Mouse (Mus musculus): Measurements from ENCODE around the gene Csgalnact2.

DNA sequence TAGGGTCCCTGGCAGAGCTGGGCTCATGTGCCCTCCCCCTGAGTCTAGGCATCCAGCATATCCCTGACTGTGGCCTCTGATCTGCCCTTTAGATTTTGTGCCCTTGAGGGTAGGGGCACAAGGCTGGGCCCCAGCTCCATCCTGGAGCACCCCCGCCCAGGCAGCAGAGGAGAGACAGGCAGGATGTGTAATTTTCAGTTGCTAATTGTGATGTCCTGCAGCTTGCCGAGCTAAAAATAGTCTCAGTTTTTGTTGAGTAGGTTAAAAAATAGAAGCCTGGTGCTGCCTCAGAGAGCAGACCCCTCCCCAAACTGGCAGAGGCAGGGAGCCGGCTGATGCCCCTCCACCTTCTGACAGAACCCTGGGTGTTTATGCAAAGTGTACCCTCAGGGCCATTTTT lies 64.8 kb downstream of the Csgalnact2 start:
- TF ChIP-seq USF1 (IDR thresholded peaks at IDR 0.05; ENCODE audit: low read depth, low read length) = no peak
- no peak for TF ChIP-seq E2F4 (IDR thresholded peaks at IDR 0.05; ENCODE audit: insufficient replicate concordance, low read depth, low read length)
- no peak for TF ChIP-seq POLR2A (IDR thresholded peaks at IDR 0.05; ENCODE audit: low read depth, low read length)
- no peak for TF ChIP-seq CTCF (conservative IDR thresholded peaks at IDR 0.05 in 1 of 2, IDR thresholded peaks at IDR 0.05 in 1 of 2; ENCODE audit: low read depth in 2 of 2, low read length in 2 of 2)
- TF ChIP-seq NELFE (IDR thresholded peaks at IDR 0.05; ENCODE audit: low read depth, low read length) = no peak
- TF ChIP-seq MAX (IDR thresholded peaks at IDR 0.05; ENCODE audit: low read length) = no peak
- TF ChIP-seq ETS1 (conservative IDR thresholded peaks at IDR 0.05; ENCODE audit: low read depth, low read length) = no peak
- TF ChIP-seq SMC3 (IDR thresholded peaks at IDR 0.05; ENCODE audit: low read depth, low read length) = no peak
- TF ChIP-seq CHD2 (IDR thresholded peaks at IDR 0.05; ENCODE audit: low read length) = no peak
- TF ChIP-seq RAD21 (IDR thresholded peaks at IDR 0.05; ENCODE audit: low read depth, low read length) = no peak
